Mouse (Mus musculus): ENCODE results near the gene Gclm.
"Not testable (repeated sequence)": the region's sequence is repeated elsewhere in the genome, so short reads cannot be mapped to it uniquely, and the experiment has no call there.

Gclm gene

DNA sequence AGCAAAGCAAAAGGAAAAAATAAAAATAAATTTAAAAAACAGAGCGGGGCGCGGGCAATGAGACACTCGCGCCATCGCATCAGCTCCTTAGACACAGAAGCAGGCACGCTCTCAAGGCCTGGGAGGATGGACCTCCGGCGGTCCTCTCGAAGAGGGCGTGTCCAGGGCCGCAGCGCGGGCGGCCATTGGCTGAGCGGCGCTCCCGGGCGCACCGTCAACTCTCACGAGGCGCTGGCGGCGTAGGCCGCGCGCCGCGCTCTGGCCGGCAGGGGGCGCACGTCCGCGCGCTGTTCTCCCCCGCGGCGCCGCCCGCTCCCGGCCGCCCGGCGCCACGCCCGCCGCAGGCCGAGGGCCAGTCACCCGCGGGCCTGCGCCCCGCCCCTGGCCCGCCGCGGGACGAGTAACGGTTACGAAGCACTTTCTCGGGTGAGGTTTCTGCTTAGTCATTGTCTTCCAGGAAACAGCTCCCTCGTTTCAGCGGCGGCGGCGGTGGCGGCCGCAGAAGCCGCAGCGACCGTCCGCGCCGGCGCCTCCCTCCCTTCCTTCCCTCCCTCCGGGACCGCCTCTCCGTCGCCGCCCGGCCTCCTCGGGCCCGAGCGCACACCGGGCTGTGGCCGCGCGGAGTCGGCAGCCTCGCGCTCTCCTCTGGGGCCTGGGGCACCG, at the start of gene Gclm:
TSS of gene Gclm (plus strand) at position 343 of the 663 bp plus-strand sequence.
- peak; percentile 93 for DNase-seq (ENCODE audit: low spot score in 2 of 2)

GRCm38 (mm10) chr3:122196621-122197298, 48.6 kb upstream of the Gclm start:
- no peak for DNase-seq (ENCODE audit: low spot score in 2 of 2)

GRCm38 (mm10) chr3:122198532-122198931, 46.8 kb upstream of the Gclm start:
- DNase-seq (ENCODE audit: low spot score in 2 of 2), result no peak

DNA sequence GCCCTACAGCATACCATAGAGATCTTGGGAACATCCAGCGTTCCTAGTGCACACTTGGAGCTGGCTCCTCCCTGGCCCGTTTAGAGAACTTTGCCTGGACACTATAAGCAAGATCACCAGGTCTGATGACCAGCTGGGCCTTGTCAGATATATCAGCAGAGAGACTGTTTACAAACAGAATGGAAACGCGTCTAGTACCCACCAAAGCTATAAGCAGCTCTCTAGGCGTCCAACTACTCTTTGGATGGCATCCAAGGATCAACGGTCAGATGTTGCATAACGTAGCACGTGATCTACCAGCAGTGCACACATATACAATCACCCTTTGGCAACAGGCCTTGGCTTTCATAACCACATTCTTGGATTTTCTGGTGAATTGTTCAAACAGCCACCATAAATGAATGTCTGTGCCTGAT, 46.4 kb upstream of the Gclm start:
- DNase-seq (ENCODE audit: low spot score in 2 of 2), result peak in 1 of 2 experiments; percentile 2

- no peak for DNase-seq (ENCODE audit: low spot score in 2 of 2)
These were observed 45.8 kb upstream of the Gclm start for GRCm38 (mm10) chr3:122199600-122199999.

GRCm38 (mm10) chr3:122200017-122200416, 45.3 kb upstream of the Gclm start:
- DNase-seq (ENCODE audit: low spot score in 2 of 2), result no peak

- DNase-seq (ENCODE audit: low spot score in 2 of 2), result no peak
These were observed 44.9 kb upstream of the Gclm start for GRCm38 (mm10) chr3:122200447-122200846.

DNA sequence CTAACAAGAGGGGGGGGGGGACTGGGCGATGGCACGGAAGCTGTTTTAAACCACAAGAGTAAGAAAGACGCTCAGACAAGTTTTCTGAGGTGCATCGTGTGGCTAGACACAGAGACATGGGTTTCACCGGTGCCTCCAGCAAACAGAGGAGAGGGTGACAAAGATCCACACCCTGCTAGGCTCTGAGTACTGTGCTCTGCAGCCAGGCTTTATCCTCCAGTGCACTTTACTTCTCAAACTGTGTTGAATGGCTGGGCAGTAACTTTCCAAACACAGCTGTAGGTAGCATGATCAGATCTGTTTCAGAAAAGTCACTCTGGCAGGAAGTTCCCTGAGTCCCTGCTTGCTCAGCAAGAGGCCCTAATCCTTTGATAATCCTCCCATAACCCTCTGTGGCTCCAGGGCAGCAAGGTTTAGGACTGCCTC, 43.0 kb upstream of the Gclm start:
- no peak for DNase-seq (ENCODE audit: low spot score in 2 of 2)

GRCm38 (mm10) chr3:122203675-122204329, 41.6 kb upstream of the Gclm start:
- DNase-seq (ENCODE audit: low spot score in 2 of 2), result no peak

- DNase-seq (ENCODE audit: low spot score in 2 of 2), result no peak
These were observed 39.6 kb upstream of the Gclm start for GRCm38 (mm10) chr3:122205753-122206152.

GRCm38 (mm10) chr3:122206279-122207070, 38.9 kb upstream of the Gclm start:
- no peak for DNase-seq (ENCODE audit: low spot score in 2 of 2)

GRCm38 (mm10) chr3:122207766-122208165, 37.6 kb upstream of the Gclm start:
- DNase-seq (ENCODE audit: low spot score in 2 of 2), result no peak

GRCm38 (mm10) chr3:122208296-122209225, 36.8 kb upstream of the Gclm start:
- DNase-seq (ENCODE audit: low spot score in 2 of 2), result no peak

GRCm38 (mm10) chr3:122209511-122209910, 35.8 kb upstream of the Gclm start:
- DNase-seq (ENCODE audit: low spot score in 2 of 2), result no peak

- DNase-seq (ENCODE audit: low spot score in 2 of 2), result no peak
These were observed 34.9 kb upstream of the Gclm start for GRCm38 (mm10) chr3:122210434-122210833.

DNA sequence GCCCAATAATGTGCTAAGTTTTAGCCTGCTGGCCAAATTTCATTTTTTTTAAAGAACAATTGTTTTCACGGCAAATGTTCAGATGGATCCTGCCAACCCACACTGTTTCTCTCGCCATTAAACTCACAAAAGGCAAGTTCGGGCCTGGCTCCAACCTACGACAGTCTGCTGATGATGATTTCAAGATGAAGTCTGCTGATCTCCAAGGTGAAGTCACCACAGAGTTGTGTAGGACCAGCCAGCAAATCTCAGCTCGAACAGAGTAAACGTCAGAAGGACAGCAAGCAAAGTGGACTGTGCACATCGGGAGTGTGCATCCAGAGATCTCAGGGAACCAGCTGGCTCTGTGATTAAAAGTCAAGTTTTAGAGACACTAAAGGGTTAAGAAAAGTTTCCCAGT, 34.5 kb upstream of the Gclm start:
- DNase-seq (ENCODE audit: low spot score in 2 of 2), result no peak

DNA sequence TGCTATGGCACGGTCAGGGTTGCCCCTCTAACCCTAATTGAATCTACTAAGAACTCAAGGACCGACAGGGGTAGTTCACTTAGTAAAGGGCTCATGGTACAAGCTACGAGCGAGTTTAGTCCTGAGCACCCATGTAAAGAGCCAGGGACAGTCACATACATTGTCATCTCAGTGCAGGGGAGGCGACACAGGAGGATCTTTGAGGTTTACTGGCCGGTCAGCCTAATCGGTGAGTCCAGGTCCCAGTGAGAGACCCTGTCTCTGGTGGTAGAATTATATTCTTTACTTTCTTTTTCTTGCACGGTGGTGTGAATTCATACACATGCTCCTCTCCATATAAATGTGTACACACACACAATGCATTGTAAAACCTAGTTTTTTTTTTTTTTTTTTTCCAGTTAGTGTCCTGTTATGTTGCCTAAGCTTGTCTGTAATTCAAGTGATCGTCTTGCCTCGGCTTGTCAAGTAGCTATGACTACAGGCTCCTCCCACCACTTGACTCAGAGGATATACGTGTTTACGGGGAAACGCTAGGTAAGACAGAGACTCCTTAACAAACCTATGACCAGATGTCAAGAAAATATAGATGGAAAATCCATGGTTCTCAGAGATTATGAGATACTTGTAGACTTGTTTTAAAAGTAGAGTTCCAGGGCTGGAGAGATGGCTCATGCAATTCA, 33.8 kb upstream of the Gclm start:
- DNase-seq (ENCODE audit: low spot score in 2 of 2), result no peak

DNA sequence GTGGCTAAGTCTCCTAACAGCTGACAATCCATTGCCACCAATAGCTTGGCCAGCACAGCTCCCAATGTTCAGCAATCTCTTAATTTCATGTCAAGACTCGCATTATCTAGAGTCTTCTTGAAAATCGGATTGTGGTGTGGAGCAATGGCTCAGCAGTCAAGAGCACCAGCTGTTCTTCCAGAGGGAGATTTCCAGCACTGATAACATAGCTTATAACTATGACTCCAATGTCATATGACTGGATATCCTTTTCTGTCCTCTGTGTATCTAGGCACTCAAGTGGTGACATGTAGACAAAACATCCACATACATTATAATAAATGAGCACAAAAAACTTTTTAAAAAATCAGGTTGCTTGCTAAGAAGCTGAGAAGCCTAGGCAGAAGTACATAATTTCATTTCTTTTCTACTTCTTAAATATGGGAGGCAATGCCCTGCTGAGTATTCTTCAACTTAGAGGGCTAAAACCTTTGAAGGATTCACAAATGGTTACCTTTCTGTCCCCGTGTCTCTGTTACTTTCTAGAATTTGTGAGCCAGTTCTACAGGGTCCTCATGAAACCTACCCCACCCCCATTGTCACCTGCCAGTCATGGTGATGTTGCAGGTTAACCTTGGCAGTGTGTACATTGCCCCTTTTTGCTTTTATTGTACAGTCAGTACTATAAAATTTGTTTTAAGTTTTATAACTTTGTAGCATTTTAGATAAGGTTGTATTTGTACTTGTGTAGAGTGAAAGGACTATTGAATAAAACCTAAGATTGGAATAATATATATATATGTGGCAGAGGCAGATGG, 23.9 kb upstream of the Gclm start:
- no peak for DNase-seq (ENCODE audit: low spot score in 2 of 2)

- not testable (repeated sequence) for DNase-seq (ENCODE audit: low spot score in 2 of 2)
These were observed 18.4 kb upstream of the Gclm start for GRCm38 (mm10) chr3:122226972-122227371.

GRCm38 (mm10) chr3:122235772-122236171, 9.6 kb upstream of the Gclm start:
- no peak for DNase-seq (ENCODE audit: low spot score in 2 of 2)

Measured in heart, adult 9 months (tissue).